Mouse (Mus musculus) neutrophil, adult 59 days (primary cell): ENCODE measurements around the gene Olfr555. TPM values are rescaled to one million over a fixed set of nuclear protein-coding genes. Genes with fewer than 3 reads are reported as not detected.

Experiments used
- total RNA-seq, 2 experiments: library from RNA; stranded (reverse); gene quantifications; 1 replicate in 1 of 2; 2 replicates in 1 of 2; pipeline ENCODE4 v1.2.4; 2023

The Olfr555 gene
- not detected for total RNA-seq

GRCm38 (mm10) chr7:102658523-102658922 lies at the start of gene Olfr555:
Gene Olfr555 (plus strand): TSS chr7:102658823.

GRCm38 (mm10) chr7:102618118-102618517 lies 40.5 kb upstream of the Olfr555 start, which contains the start of gene Olfr553:
Gene Olfr553 (minus strand): TSS chr7:102618218.

GRCm38 (mm10) chr7:102638132-102638531 lies 20.5 kb upstream of the Olfr555 start, which contains the start of gene Olfr554:
Gene Olfr554 (plus strand): TSS chr7:102638432.

GRCm38 (mm10) chr7:102664599-102664998 lies 6.0 kb downstream of the Olfr555 start, which contains the start of gene Olfr556:
Gene Olfr556 (plus strand): TSS chr7:102664899.

GRCm38 (mm10) chr7:102686944-102687501 lies 28.4 kb downstream of the Olfr555 start, which contains the start of gene Trim68:
Gene Trim68 (minus strand): TSS chr7:102687327.

GRCm38 (mm10) chr7:102695358-102696125 lies 36.9 kb downstream of the Olfr555 start, which contains the start of gene Olfr557:
Gene Olfr557 (plus strand): TSS chr7:102695910.

GRCm38 (mm10) chr7:102701915-102702314 lies 43.3 kb downstream of the Olfr555 start, which contains the start of gene Olfr558:
Gene Olfr558 (plus strand): TSS chr7:102702215.

Other genes with a start within 250 kb of the Olfr555 start
- 10 to 100 TPM; 83.6 to 90.3 TPM for gene Rrm1, start 217.1 kb upstream of the Olfr555 start, total RNA-seq
- gene Olfr543, start 177.1 kb upstream of the Olfr555 start, total RNA-seq: not detected
- gene Olfr544, start 170.5 kb upstream of the Olfr555 start, total RNA-seq: not detected
- not detected for gene Olfr545, start 159.2 kb upstream of the Olfr555 start, total RNA-seq
- gene Olfr547, start 124.1 kb upstream of the Olfr555 start, total RNA-seq: not detected
- gene Olfr548-ps1, start 117.9 kb upstream of the Olfr555 start, total RNA-seq: not detected
- gene Olfr549, start 109.0 kb upstream of the Olfr555 start, total RNA-seq: not detected
- 10 to 100 TPM; 15.5 to 22.2 TPM for gene Trim21, start 93.3 kb upstream of the Olfr555 start, total RNA-seq
- gene Olfr550, start 87.4 kb upstream of the Olfr555 start, total RNA-seq: not detected
- gene Olfr551, start 66.9 kb upstream of the Olfr555 start, total RNA-seq: not detected
- gene Olfr552, start 61.1 kb upstream of the Olfr555 start, total RNA-seq: not detected
- not detected for gene Olfr553, start 40.6 kb upstream of the Olfr555 start, total RNA-seq
- gene Olfr554, start 20.4 kb upstream of the Olfr555 start, total RNA-seq: not detected
- not detected for gene Olfr556, start 6.1 kb downstream of the Olfr555 start, total RNA-seq
- gene Trim68, start 28.5 kb downstream of the Olfr555 start, total RNA-seq: 1 to 10 TPM; 1.9 TPM
- gene Olfr557, start 37.1 kb downstream of the Olfr555 start, total RNA-seq: not detected
- gene Olfr558, start 43.4 kb downstream of the Olfr555 start, total RNA-seq: not detected
- not detected for gene Olfr33, start 60.2 kb downstream of the Olfr555 start, total RNA-seq
- not detected for gene Olfr559, start 68.7 kb downstream of the Olfr555 start, total RNA-seq
- not detected for gene Olfr560, start 100.5 kb downstream of the Olfr555 start, total RNA-seq
- gene Olfr78, start 100.6 kb downstream of the Olfr555 start, total RNA-seq: not detected
- gene Olfr561, start 112.4 kb downstream of the Olfr555 start, total RNA-seq: not detected
- gene Olfr564, start 144.7 kb downstream of the Olfr555 start, total RNA-seq: not detected
- not detected for gene Olfr566, start 199.9 kb downstream of the Olfr555 start, total RNA-seq
- not detected for gene Olfr568, start 218.3 kb downstream of the Olfr555 start, total RNA-seq
- not detected for gene Olfr569, start 232.1 kb downstream of the Olfr555 start, total RNA-seq
- not detected for gene Olfr570, start 235.8 kb downstream of the Olfr555 start, total RNA-seq